Mouse (Mus musculus) midbrain, embryonic 13.5 days (tissue): ENCODE results near the gene Comt. TPM values are rescaled to one million over a fixed set of nuclear protein-coding genes. Genes with fewer than 3 reads are reported as not detected.
A peak's percentile ranks its signal among the peaks of the same experiment; 100 is the strongest.

Experiments used
- ATAC-seq: fragments of 200-750 bp; cut with Nextera tagmentation; 2 replicates; pipeline ENCODE4 v1.8.0; 2017; ENCODE audit warnings: mild to moderate bottlenecking, moderate TSS enrichment, moderate library complexity
- H3K27ac ChIP-seq: fragments of 300-500 bp; sonication (generic); 2 replicates; pipeline ENCODE4 v1.5.1; 2015; ENCODE audit warnings: inconsistent platforms, mild to moderate bottlenecking, moderate library complexity
- H3K27me3 ChIP-seq: fragments of 300-500 bp; sonication (generic); 2 replicates; pipeline ENCODE4 v1.6.1; 2015; ENCODE audit warnings: mild to moderate bottlenecking, inconsistent platforms
- H3K36me3 ChIP-seq: fragments of 300-500 bp; sonication (generic); 2 replicates; pipeline ENCODE4 v1.6.1; 2015; ENCODE audit warnings: mild to moderate bottlenecking, inconsistent platforms
- H3K4me1 ChIP-seq: fragments of 300-500 bp; sonication (generic); replicated peaks from 2 replicates; pipeline ENCODE4 v1.6.1; 2015; ENCODE audit warnings: inconsistent platforms
- H3K4me2 ChIP-seq: fragments of 300-500 bp; sonication (generic); replicated peaks from 2 replicates; pipeline ENCODE4 v1.6.1; 2015; ENCODE audit warnings: moderate library complexity, mild to moderate bottlenecking, inconsistent platforms
- H3K4me3 ChIP-seq: fragments of 300-500 bp; sonication (generic); replicated peaks from 2 replicates; pipeline ENCODE4 v1.5.1; 2015; ENCODE audit warnings: mild to moderate bottlenecking, inconsistent platforms
- H3K9ac ChIP-seq: fragments of 300-500 bp; sonication (generic); replicated peaks from 2 replicates; pipeline ENCODE4 v1.6.1; 2015; ENCODE audit warnings: mild to moderate bottlenecking, inconsistent platforms
- H3K9me3 ChIP-seq: fragments of 300-500 bp; sonication (generic); 2 replicates; pipeline ENCODE4 v1.6.1; 2016; ENCODE audit warnings: mild to moderate bottlenecking, inconsistent platforms
- WGBS: fragments of 180-500 bp; shearing (Covaris S2); methylation state at CpG from one replicate; pipeline ENCODE4 v1.1.7; 2015; 5-methylcytosine and 5-hydroxymethylcytosine counted together
- polyA plus RNA-seq: library from polyadenylated mRNA; unstranded; fragments of >200 nt; fragmentation: Nextera tagmentation; extraction: Ambion mirVana; gene quantifications from 2 replicates; pipeline ENCODE4 v1.2.1, GENCODE M21; 2015

The Comt gene
- polyA plus RNA-seq, 1 experiment from 2014 or later = 78.8 TPM

- no peak for ATAC-seq
- no peaks in the 10 kb centered on the region for H3K36me3 ChIP-seq
- no peak overlapping the region for H3K4me3 ChIP-seq
- H3K9ac ChIP-seq = no peak overlapping the region
- peaks cover 91% of the 10 kb centered on the region for H3K4me1 ChIP-seq
- no peaks in the 10 kb centered on the region for H3K27me3 ChIP-seq
- no peak overlapping the region for H3K27ac ChIP-seq
- no peak overlapping the region for H3K4me2 ChIP-seq
- no peaks in the 10 kb centered on the region for H3K9me3 ChIP-seq
- whole genome bisulfite sequencing = 13% methylated on average over 3 of the region's 3 CpGs
These were observed 42.9 kb downstream of the Comt start for GRCm38 (mm10) chr16:18383756-18384155.

GRCm38 (mm10) chr16:18383045-18383726 lies 43.5 kb downstream of the Comt start:
- 75% methylated on average over 9 of the region's 9 CpGs for WGBS
- ATAC-seq = no peak
- no peak overlapping the region for H3K4me2 ChIP-seq
- H3K4me1 ChIP-seq = peaks cover 91% of the 10 kb centered on the region
- no peak overlapping the region for H3K9ac ChIP-seq
- no peaks in the 10 kb centered on the region for H3K27me3 ChIP-seq
- H3K36me3 ChIP-seq = no peaks in the 10 kb centered on the region
- H3K4me3 ChIP-seq = no peak overlapping the region
- no peak overlapping the region for H3K27ac ChIP-seq
- H3K9me3 ChIP-seq = no peaks in the 10 kb centered on the region

- 36% methylated on average over 6 of the region's 6 CpGs for WGBS
- Histone ChIP-seq H3K4me3 (no peak overlapping the region), H3K4me1 (peaks cover 89% of the 10 kb centered on the region), H3K9ac (no peak overlapping the region), H3K36me3 (no peaks in the 10 kb centered on the region), H3K9me3 (no peaks in the 10 kb centered on the region), H3K4me2 (no peak overlapping the region), H3K27me3 (no peaks in the 10 kb centered on the region), H3K27ac (peak overlapping the region; percentile 86)
- ATAC-seq = peak; percentile 55
These were observed 44.9 kb downstream of the Comt start for GRCm38 (mm10) chr16:18381621-18382258.

DNA sequence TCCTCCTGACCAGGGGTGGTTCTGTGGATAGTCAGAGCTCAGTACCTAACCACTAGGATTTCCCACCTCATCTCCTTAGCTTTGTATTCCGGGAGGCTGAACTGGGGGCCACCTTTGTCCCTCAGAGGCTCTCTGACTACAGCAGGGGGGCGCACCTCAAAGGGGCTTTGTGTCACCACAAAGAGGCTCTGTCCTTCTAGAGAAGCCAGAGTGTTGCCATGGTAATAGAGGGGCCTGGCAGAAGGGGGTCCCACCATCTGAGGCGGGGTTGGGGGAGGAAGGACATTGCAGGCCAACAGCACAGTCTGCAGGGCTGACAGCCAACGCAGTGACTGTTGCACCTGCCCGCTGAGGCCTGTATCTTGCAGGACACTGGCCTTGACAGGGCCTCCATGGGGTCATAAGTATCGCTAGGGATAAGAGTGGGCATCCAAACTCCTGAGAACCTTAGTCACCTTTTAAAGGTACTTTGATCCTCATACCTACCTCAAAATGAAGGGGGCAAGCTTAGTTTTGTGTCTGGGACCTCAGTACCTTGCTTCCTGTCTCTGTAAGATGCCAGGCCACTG lies 46.1 kb downstream of the Comt start:
- Histone ChIP-seq H3K4me1 (peaks cover 84% of the 10 kb centered on the region), H3K27me3 (no peaks in the 10 kb centered on the region), H3K36me3 (no peaks in the 10 kb centered on the region), H3K9ac (no peak overlapping the region; the same call in 1 of the 2 replicates), H3K4me2 (0 out of 2 replicates have a peak overlapping the region, but pooled peaks have one; percentile 2), H3K9me3 (no peaks in the 10 kb centered on the region), H3K27ac (peak overlapping the region; percentile 86), H3K4me3 (no peak overlapping the region)
- ATAC-seq = peak; percentile 89
- 5% methylated on average over 6 of the region's 6 CpGs for WGBS

DNA sequence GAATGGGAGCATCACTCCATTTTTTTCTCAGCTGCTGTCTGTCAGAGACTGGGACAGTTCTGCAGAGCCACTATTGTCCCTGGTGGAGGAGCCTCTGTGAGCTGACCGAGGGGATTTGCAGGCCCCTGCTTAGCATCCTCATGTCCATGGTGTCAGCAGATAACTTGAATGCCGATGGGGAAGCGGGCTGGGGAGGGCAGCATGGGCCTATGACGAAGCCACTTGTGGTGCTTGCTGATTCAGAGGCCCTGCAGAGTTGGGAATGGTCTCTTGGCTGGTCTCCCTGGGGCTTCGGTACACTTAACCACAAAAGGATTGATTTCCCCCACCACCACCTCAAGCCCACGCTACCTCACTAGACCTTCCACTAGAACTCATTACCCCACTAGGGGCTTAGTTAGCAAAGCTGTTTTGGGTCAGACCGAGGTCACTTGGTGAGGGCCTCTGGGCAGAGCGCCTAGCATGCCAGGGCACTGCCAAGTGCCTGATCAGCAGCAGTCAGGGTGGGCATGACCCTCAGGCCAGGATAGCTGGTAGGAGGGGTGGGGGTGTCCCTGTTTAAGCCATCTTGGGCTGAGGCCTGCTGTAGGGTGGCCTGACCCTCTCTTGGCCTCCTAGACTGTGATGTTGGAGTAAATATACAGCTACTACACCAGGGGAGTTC lies 47.2 kb downstream of the Comt start:
- Histone ChIP-seq H3K4me2 (no peak overlapping the region), H3K9ac (0 out of 2 replicates have a peak overlapping the region, but pooled peaks have one; percentile 4), H3K27me3 (no peaks in the 10 kb centered on the region), H3K9me3 (no peaks in the 10 kb centered on the region), H3K36me3 (no peaks in the 10 kb centered on the region), H3K4me1 (peaks cover 79% of the 10 kb centered on the region), H3K27ac (peak overlapping the region; percentile 86), H3K4me3 (no peak overlapping the region)
- WGBS = 49% methylated on average over 8 of the region's 8 CpGs
- ATAC-seq = no peak

GRCm38 (mm10) chr16:18378489-18378888 lies 48.2 kb downstream of the Comt start:
- Histone ChIP-seq H3K9ac (no peak overlapping the region), H3K27me3 (no peaks in the 10 kb centered on the region), H3K27ac (0 out of 2 replicates have a peak overlapping the region, but pooled peaks have one; percentile 86), H3K9me3 (no peaks in the 10 kb centered on the region), H3K4me1 (peaks cover 71% of the 10 kb centered on the region), H3K4me2 (no peak overlapping the region), H3K36me3 (no peaks in the 10 kb centered on the region), H3K4me3 (no peak overlapping the region)
- no peak for ATAC-seq
- 47% methylated on average over 1 of the region's 1 CpGs for WGBS

GRCm38 (mm10) chr16:18377203-18377602 lies 49.4 kb downstream of the Comt start:
- no peak overlapping the region for H3K4me3 ChIP-seq
- peaks cover 58% of the 10 kb centered on the region for H3K4me1 ChIP-seq
- peaks cover 6% of the 10 kb centered on the region for H3K36me3 ChIP-seq
- no peaks in the 10 kb centered on the region for H3K9me3 ChIP-seq
- WGBS = 23% methylated on average over 3 of the region's 3 CpGs
- H3K27ac ChIP-seq = peak overlapping the region; percentile 25; the same call in 1 of the 2 replicates
- H3K9ac ChIP-seq = 0 out of 2 replicates have a peak overlapping the region, but pooled peaks have one; percentile 36
- ATAC-seq = no peak
- no peak overlapping the region for H3K4me2 ChIP-seq
- no peaks in the 10 kb centered on the region for H3K27me3 ChIP-seq

DNA sequence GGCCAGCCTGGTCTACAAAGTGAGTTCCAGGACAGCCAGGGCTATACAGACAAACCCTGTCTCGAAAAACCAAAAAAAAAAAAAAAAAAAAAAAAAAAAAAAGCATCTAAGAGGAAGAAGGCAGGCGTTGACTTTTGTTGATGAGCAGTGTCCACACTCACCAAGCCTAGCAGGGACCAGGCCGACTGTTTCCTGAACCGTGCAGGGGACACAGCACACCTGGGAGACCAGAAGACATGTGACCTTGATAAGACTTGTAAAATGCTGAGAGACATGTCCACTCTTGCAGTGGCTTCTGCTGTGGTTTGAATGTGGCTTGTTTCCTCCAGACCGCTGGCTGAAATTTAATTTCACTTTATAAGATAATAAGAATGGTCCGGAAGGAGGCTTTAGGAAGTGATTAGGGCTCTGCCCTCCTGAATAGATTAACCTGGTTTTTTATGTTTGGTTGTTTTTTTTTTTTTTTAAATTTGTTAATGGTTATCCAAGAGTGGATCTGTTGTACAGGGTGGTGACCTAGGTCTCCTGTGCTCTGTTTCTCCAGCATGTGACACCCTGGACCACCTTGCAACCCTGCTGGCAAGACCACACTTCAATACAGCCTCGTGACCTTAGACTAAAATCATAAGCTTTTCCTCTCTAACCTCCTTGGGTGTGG lies 50.2 kb downstream of the Comt start:
- ATAC-seq = no peak
- peak overlapping the region; percentile 25; the same call in 1 of the 2 replicates for H3K27ac ChIP-seq
- no peak overlapping the region for H3K4me2 ChIP-seq
- H3K9ac ChIP-seq = no peak overlapping the region
- H3K27me3 ChIP-seq = no peaks in the 10 kb centered on the region
- H3K4me1 ChIP-seq = peaks cover 50% of the 10 kb centered on the region
- peaks cover 10% of the 10 kb centered on the region for H3K36me3 ChIP-seq
- no peaks in the 10 kb centered on the region for H3K9me3 ChIP-seq
- H3K4me3 ChIP-seq = no peak overlapping the region
- WGBS = 84% methylated on average over 7 of the region's 7 CpGs

- Histone ChIP-seq H3K9me3 (no peaks in the 10 kb centered on the region), H3K36me3 (peaks cover 13% of the 10 kb centered on the region), H3K9ac (no peak overlapping the region), H3K4me2 (no peak overlapping the region), H3K4me3 (no peak overlapping the region), H3K27me3 (no peaks in the 10 kb centered on the region), H3K27ac (no peak overlapping the region), H3K4me1 (peaks cover 22% of the 10 kb centered on the region)
- WGBS = 92% methylated on average over 4 of the region's 4 CpGs
- no peak for ATAC-seq
These were observed 53.0 kb downstream of the Comt start for GRCm38 (mm10) chr16:18373632-18374031.

DNA sequence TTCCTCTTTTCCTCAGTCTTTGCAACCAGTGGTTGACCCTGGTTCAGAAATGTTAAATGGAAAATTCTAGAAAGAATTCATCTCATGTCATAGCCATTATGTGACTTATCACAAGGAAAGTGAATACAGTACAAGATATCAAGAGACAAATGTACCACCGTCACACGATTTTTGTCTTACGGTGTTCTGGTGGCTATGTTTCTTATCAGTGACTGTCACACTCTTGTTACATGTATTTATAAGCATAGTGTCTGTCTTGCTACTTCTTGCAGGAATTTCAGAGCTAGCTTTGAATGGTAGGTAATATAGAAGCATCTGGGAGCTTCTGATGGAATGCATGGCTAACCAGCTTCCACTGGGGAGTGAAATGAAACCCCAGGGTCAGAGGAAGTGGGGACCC lies 56.5 kb downstream of the Comt start:
- H3K9ac ChIP-seq = no peak overlapping the region
- no peak overlapping the region for H3K4me2 ChIP-seq
- peaks cover 21% of the 10 kb centered on the region for H3K36me3 ChIP-seq
- no peaks in the 10 kb centered on the region for H3K27me3 ChIP-seq
- 94% methylated on average over 3 of the region's 3 CpGs for WGBS
- ATAC-seq = no peak
- H3K4me1 ChIP-seq = peaks cover 4% of the 10 kb centered on the region; the same call in 1 of the 2 replicates
- H3K4me3 ChIP-seq = no peak overlapping the region
- H3K9me3 ChIP-seq = no peaks in the 10 kb centered on the region
- H3K27ac ChIP-seq = no peak overlapping the region

GRCm38 (mm10) chr16:18366849-18367248 lies 59.8 kb downstream of the Comt start:
- Histone ChIP-seq H3K9ac (no peak overlapping the region), H3K4me1 (no peaks in the 10 kb centered on the region), H3K4me3 (no peak overlapping the region), H3K36me3 (peaks cover 30% of the 10 kb centered on the region), H3K9me3 (no peaks in the 10 kb centered on the region), H3K4me2 (no peak overlapping the region), H3K27ac (no peak overlapping the region), H3K27me3 (no peaks in the 10 kb centered on the region)
- ATAC-seq = no peak
- 95% methylated on average over 4 of the region's 4 CpGs for WGBS
